Mouse (Mus musculus) E14TG2a.4 (cell line): ENCODE data around the gene Nbl1.

Experiments used
- CTCF ChIP-seq: conservative IDR thresholded peaks from 2 replicates; pipeline ENCODE4 v1.5.1; 2014; ENCODE audit warnings: low read length
- NANOG ChIP-seq: IDR thresholded peaks from 2 replicates; pipeline ENCODE4 v1.6.1; 2014; ENCODE audit warnings: borderline replicate concordance, low read length, mixed read lengths

GRCm38 (mm10) chr4:139075041-139075711 is 17.6 kb downstream of the Nbl1 start, which contains the start of gene Htr6:
- no peak for TF ChIP-seq CTCF
- no peak for TF ChIP-seq NANOG
